8 mouse cellular contexts compared by ENCODE assay signal in the genomic region with DNA sequence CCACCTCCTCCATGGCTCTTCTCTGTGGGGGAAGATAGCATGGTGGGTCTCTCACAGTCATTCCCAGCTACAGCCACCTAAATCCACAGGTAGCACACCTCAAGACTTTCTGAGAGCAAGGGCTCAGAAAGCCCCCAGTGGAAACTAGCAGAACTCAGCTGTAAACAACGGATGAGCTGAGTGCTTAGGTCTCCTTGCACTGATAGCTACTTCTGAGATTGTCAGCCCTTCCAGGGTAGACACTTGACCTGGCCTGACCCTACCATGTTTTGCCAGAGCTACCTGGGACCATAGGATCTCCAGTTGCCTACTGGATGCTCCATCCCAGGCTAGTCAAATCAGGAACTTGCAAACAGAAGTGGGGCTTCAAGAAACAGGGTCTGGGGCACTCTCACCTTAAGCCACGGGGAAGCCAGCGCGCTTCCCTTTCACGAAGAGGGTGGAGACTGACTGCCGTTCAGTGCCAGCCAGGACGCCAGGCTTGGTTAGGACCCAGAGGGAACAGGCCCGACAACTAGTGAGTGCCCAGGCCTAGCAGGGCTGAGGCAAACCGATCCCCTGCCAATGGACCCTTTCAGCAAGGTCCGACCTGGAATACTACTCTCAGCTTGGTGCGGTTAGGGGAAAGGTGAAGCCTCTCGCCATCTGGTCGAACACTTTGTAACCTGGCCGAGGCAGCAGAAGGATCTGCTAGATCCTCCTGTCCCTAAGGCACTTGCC. TPM values are rescaled to one million over a fixed set of nuclear protein-coding genes. Genes with fewer than 3 reads are reported as not detected.
A peak's percentile ranks its signal among the peaks of the same experiment; 100 is the strongest.
DNase-seq lines count a peak whose midpoint lies in the region; ATAC-seq and TF ChIP-seq lines count a peak whose summit lies in the region.

No protein-coding gene starts in this region.

- TF ChIP-seq POLR2A in bone marrow, adult 2 months (IDR thresholded peaks at IDR 0.05; ENCODE audit: borderline replicate concordance, control insufficient read depth, low read depth, low read length) = no peak

- H3K9me3 ChIP-seq in lung, embryonic 14.5 days (ENCODE audit: low read depth, low read length) = no peaks in the 10 kb centered on the region
- H3K9me3 ChIP-seq in heart, embryonic 13.5 days = no peaks in the 10 kb centered on the region
- H3K9me3 ChIP-seq in limb, embryonic 10.5 days (replicated peaks) = no peaks in the 10 kb centered on the region
- H3K9me3 ChIP-seq in midbrain, postnatal 0 days (ENCODE audit: low read length) = no peaks in the 10 kb centered on the region

- peak overlapping the region; percentile 90 for H3K9ac ChIP-seq in lung, embryonic 14.5 days
- H3K9ac ChIP-seq in heart, embryonic 13.5 days = peak overlapping the region; percentile 94
- peak overlapping the region; percentile 95 for H3K9ac ChIP-seq in midbrain, postnatal 0 days (replicated peaks; ENCODE audit: low read length, poor library complexity, severe bottlenecking)

- peak overlapping the region; percentile 89 for H3K4me3 ChIP-seq in lung, embryonic 14.5 days (ENCODE audit: low read depth, low read length)
- H3K4me3 ChIP-seq in bone marrow, adult 2 months (replicated peaks; ENCODE audit: control insufficient read depth, low read depth, low read length) = peak overlapping the region; percentile 68
- H3K4me3 ChIP-seq in heart, embryonic 13.5 days = peak overlapping the region; percentile 74
- H3K4me3 ChIP-seq in limb, embryonic 10.5 days = peak overlapping the region; percentile 91
- peak overlapping the region; percentile 93 for H3K4me3 ChIP-seq in midbrain, postnatal 0 days (ENCODE audit: low read depth, low read length)

- peak overlapping the region; percentile 97 for H3K4me2 ChIP-seq in lung, embryonic 14.5 days
- peak overlapping the region; percentile 98 for H3K4me2 ChIP-seq in heart, embryonic 13.5 days
- H3K4me2 ChIP-seq in midbrain, postnatal 0 days (ENCODE audit: low read depth, low read length, poor library complexity, severe bottlenecking) = peak overlapping the region; percentile 93

- WGBS in lung, embryonic 14.5 days = 1% methylated on average over 14 of the region's 14 CpGs
- under 1% methylated on average over 14 of the region's 14 CpGs for WGBS in bone marrow, adult 2 months
- under 1% methylated on average over 14 of the region's 14 CpGs for WGBS in heart, embryonic 13.5 days
- WGBS in limb, embryonic 10.5 days = 1% methylated on average over 14 of the region's 14 CpGs
- under 1% methylated on average over 14 of the region's 14 CpGs for WGBS in midbrain, postnatal 0 days

- DNase-seq in lung, embryonic 14.5 days = peak; percentile 33
- no peak for DNase-seq in lung, postnatal 25 days (ENCODE audit: low spot score)
- DNase-seq in limb, embryonic 10.5 days (ENCODE audit: low spot score) = no peak
- DNase-seq in midbrain, postnatal 0 days (ENCODE audit: low spot score) = peak; percentile 9
- DNase-seq in Muller cell, postnatal 12 days (ENCODE audit: inconsistent ontology term) = no peak
- DNase-seq in urinary bladder, postnatal 36 days (ENCODE audit: low spot score in 2 of 2) = no peak

- H3K4me1 ChIP-seq in lung, embryonic 14.5 days (ENCODE audit: insufficient read depth) = peaks cover 19% of the 10 kb centered on the region
- peaks cover 4% of the 10 kb centered on the region for H3K4me1 ChIP-seq in bone marrow, adult 2 months (ENCODE audit: control insufficient read depth, insufficient read depth, low read length)
- H3K4me1 ChIP-seq in heart, embryonic 13.5 days = peaks cover 43% of the 10 kb centered on the region
- H3K4me1 ChIP-seq in limb, embryonic 10.5 days = peaks cover 48% of the 10 kb centered on the region
- H3K4me1 ChIP-seq in midbrain, postnatal 0 days (ENCODE audit: insufficient read depth, low read length) = peaks cover 24% of the 10 kb centered on the region

- H3K27me3 ChIP-seq in lung, embryonic 14.5 days (ENCODE audit: insufficient read depth, low read length) = no peaks in the 10 kb centered on the region
- H3K27me3 ChIP-seq in heart, embryonic 13.5 days (replicated peaks) = no peaks in the 10 kb centered on the region
- H3K27me3 ChIP-seq in limb, embryonic 10.5 days (ENCODE audit: low read depth, poor library complexity, severe bottlenecking) = no peaks in the 10 kb centered on the region
- H3K27me3 ChIP-seq in midbrain, postnatal 0 days (ENCODE audit: insufficient read depth, low read length) = no peaks in the 10 kb centered on the region

- peaks cover 47% of the 10 kb centered on the region for H3K36me3 ChIP-seq in lung, embryonic 14.5 days (ENCODE audit: insufficient read depth)
- H3K36me3 ChIP-seq in heart, embryonic 13.5 days = peaks cover 45% of the 10 kb centered on the region
- peaks cover 56% of the 10 kb centered on the region for H3K36me3 ChIP-seq in limb, embryonic 10.5 days
- peaks cover 41% of the 10 kb centered on the region for H3K36me3 ChIP-seq in midbrain, postnatal 0 days (ENCODE audit: insufficient read depth, low read length)

- no peak for ATAC-seq in lung, embryonic 14.5 days (ENCODE audit: insufficient read depth)
- no peak for ATAC-seq in heart, embryonic 13.5 days (ENCODE audit: extremely low read depth, insufficient number of reproducible peaks, low FRiP score, low TSS enrichment)
- no peak for ATAC-seq in midbrain, postnatal 0 days (ENCODE audit: low FRiP score)

- no peak for TF ChIP-seq CTCF in lung, embryonic 14.5 days (IDR thresholded peaks at IDR 0.05; ENCODE audit: low read depth)
- TF ChIP-seq CTCF in bone marrow, adult 2 months (IDR thresholded peaks at IDR 0.05; ENCODE audit: control insufficient read depth, insufficient read depth, low read length) = no peak; the same call in 1 of the 2 replicates
- no peak for TF ChIP-seq CTCF in midbrain, postnatal 0 days (IDR thresholded peaks at IDR 0.05)

- peak overlapping the region; percentile 97 for H3K27ac ChIP-seq in lung, embryonic 14.5 days (ENCODE audit: low read depth)
- peak overlapping the region; percentile 77; the same call in 1 of the 2 replicates for H3K27ac ChIP-seq in bone marrow, adult 2 months (ENCODE audit: control insufficient read depth, insufficient read depth, low read depth, low read length, poor library complexity)
- peak overlapping the region; percentile 94 for H3K27ac ChIP-seq in heart, embryonic 13.5 days (replicated peaks)
- peak overlapping the region; percentile 98 for H3K27ac ChIP-seq in limb, embryonic 10.5 days
- peak overlapping the region; percentile 96 for H3K27ac ChIP-seq in midbrain, postnatal 0 days (ENCODE audit: low read depth, low read length)

RNA-seq across cellular contexts. Expression of gene Fasn, which starts 1.4 kb away (rescaled TPM):
- polyA plus RNA-seq in lung, embryonic 14.5 days (2014; fragmentation: Nextera tagmentation; extraction: Ambion mirVana) = 83.3 and 95.5 TPM in 2 replicates
- polyA plus RNA-seq in bone marrow, adult 2 months (2011; ENCODE audit: insufficient read depth, insufficient read length, low replicate concordance, missing spikeins) = 6.1 and 16.1 TPM in 2 replicates
- 23.2 and 26.4 TPM in 2 replicates for polyA plus RNA-seq in heart, embryonic 13.5 days (2015; fragmentation: Nextera tagmentation; extraction: Ambion mirVana)
- 125 and 139 TPM in 2 replicates for polyA plus RNA-seq in limb, embryonic 10.5 days (2016; fragmentation: Nextera tagmentation; extraction: Ambion mirVana)
- total RNA-seq in midbrain, postnatal 0 days (2014; rRNA removed) = 469 and 488 TPM in 2 replicates
- polyA plus RNA-seq in midbrain, postnatal 0 days (2015; fragmentation: Nextera tagmentation; extraction: Ambion mirVana) = 76.0 and 85.4 TPM in 2 replicates

RNA-seq across cellular contexts. Expression of gene Dus1l, which starts 26.8 kb away (rescaled TPM):
- 77.2 and 87.4 TPM in 2 replicates for polyA plus RNA-seq in lung, embryonic 14.5 days (2014; fragmentation: Nextera tagmentation; extraction: Ambion mirVana)
- 24.2 and 57.6 TPM in 2 replicates for polyA plus RNA-seq in bone marrow, adult 2 months (2011; ENCODE audit: insufficient read depth, insufficient read length, low replicate concordance, missing spikeins)
- 40.8 and 45.2 TPM in 2 replicates for polyA plus RNA-seq in heart, embryonic 13.5 days (2015; fragmentation: Nextera tagmentation; extraction: Ambion mirVana)
- 122 and 136 TPM in 2 replicates for polyA plus RNA-seq in limb, embryonic 10.5 days (2016; fragmentation: Nextera tagmentation; extraction: Ambion mirVana)
- 46.4 and 52.3 TPM in 2 replicates for total RNA-seq in midbrain, postnatal 0 days (2014; rRNA removed)
- 38.4 and 41.6 TPM in 2 replicates for polyA plus RNA-seq in midbrain, postnatal 0 days (2015; fragmentation: Nextera tagmentation; extraction: Ambion mirVana)

RNA-seq across cellular contexts. Expression of gene Gps1, which starts 38.9 kb away (rescaled TPM):
- polyA plus RNA-seq in lung, embryonic 14.5 days (2014; fragmentation: Nextera tagmentation; extraction: Ambion mirVana) = 240 and 257 TPM in 2 replicates
- 29.6 and 38.0 TPM in 2 replicates for polyA plus RNA-seq in bone marrow, adult 2 months (2011; ENCODE audit: insufficient read depth, insufficient read length, low replicate concordance, missing spikeins)
- polyA plus RNA-seq in heart, embryonic 13.5 days (2015; fragmentation: Nextera tagmentation; extraction: Ambion mirVana) = 139 and 146 TPM in 2 replicates
- polyA plus RNA-seq in limb, embryonic 10.5 days (2016; fragmentation: Nextera tagmentation; extraction: Ambion mirVana) = 269 and 270 TPM in 2 replicates
- 252 and 262 TPM in 2 replicates for total RNA-seq in midbrain, postnatal 0 days (2014; rRNA removed)
- 233 and 253 TPM in 2 replicates for polyA plus RNA-seq in midbrain, postnatal 0 days (2015; fragmentation: Nextera tagmentation; extraction: Ambion mirVana)

RNA-seq across cellular contexts. Expression of gene Rfng, which starts 39.0 kb away (rescaled TPM):
- polyA plus RNA-seq in lung, embryonic 14.5 days (2014; fragmentation: Nextera tagmentation; extraction: Ambion mirVana) = 33.0 and 34.0 TPM in 2 replicates
- polyA plus RNA-seq in bone marrow, adult 2 months (2011; ENCODE audit: insufficient read depth, insufficient read length, low replicate concordance, missing spikeins) = 9.1 and 19.9 TPM in 2 replicates
- 21.4 and 24.5 TPM in 2 replicates for polyA plus RNA-seq in heart, embryonic 13.5 days (2015; fragmentation: Nextera tagmentation; extraction: Ambion mirVana)
- 35.7 and 40.4 TPM in 2 replicates for polyA plus RNA-seq in limb, embryonic 10.5 days (2016; fragmentation: Nextera tagmentation; extraction: Ambion mirVana)
- total RNA-seq in midbrain, postnatal 0 days (2014; rRNA removed) = 86.5 and 106 TPM in 2 replicates
- 130 and 138 TPM in 2 replicates for polyA plus RNA-seq in midbrain, postnatal 0 days (2015; fragmentation: Nextera tagmentation; extraction: Ambion mirVana)

Comparison
In these comparisons a context has a peak if more than half of its experiments do, and no peak if none do; other contexts are left out.
1. DNase-seq: peak in lung, embryonic 14.5 days (single experiment) and midbrain, postnatal 0 days (single experiment); none in lung, postnatal 25 days (single experiment), limb, embryonic 10.5 days (single experiment), Muller cell, postnatal 12 days (single experiment) and urinary bladder, postnatal 36 days (0 of 2).
2. Peak in every context shown above with its lines, with median percentiles within 50 percentile points of each other: H3K27ac ChIP-seq, H3K4me2 ChIP-seq, H3K4me3 ChIP-seq and H3K9ac ChIP-seq.